Mouse (Mus musculus): Measurements from ENCODE around the gene Lrit3. TPM values are rescaled to one million over a fixed set of nuclear protein-coding genes. Genes with fewer than 3 reads are reported as not detected.

Gene Lrit3
- not detected in 2 replicates for total RNA-seq (2014; fragmentation: Nextera tagmentation)
- total RNA-seq (2017) = 0.06 and 0.11 TPM in 2 replicates
- polyA plus RNA-seq (2012) = not detected in 2 replicates

- DNase-seq (ENCODE audit: low spot score) (no peak), ATAC-seq (ENCODE audit: extremely low read depth, insufficient number of reproducible peaks, low FRiP score, poor library complexity, severe bottlenecking) (no peak)
- Histone ChIP-seq H3K4me1 (ENCODE audit: insufficient read depth, low read depth, low read length) (no peaks in the 10 kb centered on the region), H3K36me3 (replicated peaks) (no peaks in the 10 kb centered on the region), H3K9me3 (replicated peaks) (no peaks in the 10 kb centered on the region), H3K4me3 (ENCODE audit: low read depth, low read length) (no peak within 1 kb of the TSS), H3K27me3 (ENCODE audit: insufficient read depth, low read length) (no peaks in the 10 kb centered on the region)
- TF ChIP-seq POLR2AphosphoS5 (IDR thresholded peaks at IDR 0.05; ENCODE audit: insufficient replicate concordance, low read depth, low read length) = no peak
- TF ChIP-seq TAL1 (conservative IDR thresholded peaks at IDR 0.05; ENCODE audit: low read depth, low read length) = no peak
Observed at GRCm38 (mm10) chr3:129803765-129804164, at the start of gene Lrit3. Lrit3 (minus strand) TSS chr3:129804030.

- no peak for ATAC-seq (ENCODE audit: extremely low read depth, insufficient number of reproducible peaks, low FRiP score, poor library complexity, severe bottlenecking)
- Histone ChIP-seq H3K36me3 (replicated peaks) (no peaks in the 10 kb centered on the region), H3K27me3 (ENCODE audit: insufficient read depth, low read length) (peaks cover 5% of the 10 kb centered on the region), H3K4me1 (ENCODE audit: insufficient read depth, low read depth, low read length) (no peaks in the 10 kb centered on the region), H3K4me3 (ENCODE audit: low read depth, low read length) (no peak overlapping the region), H3K9me3 (replicated peaks) (no peaks in the 10 kb centered on the region)
- DNase-seq (ENCODE audit: low spot score) = no peak
- TF ChIP-seq GATA2 (IDR thresholded peaks at IDR 0.05; ENCODE audit: borderline replicate concordance, low read depth, low read length) = no peak
- TF ChIP-seq CTCF (IDR thresholded peaks at IDR 0.05; ENCODE audit: low read depth, low read length) = no peak
- TF ChIP-seq POLR2AphosphoS5 (IDR thresholded peaks at IDR 0.05; ENCODE audit: insufficient replicate concordance, low read depth, low read length) = no peak
Observed at GRCm38 (mm10) chr3:129846846-129847245, 43.0 kb upstream of the Lrit3 start.

GRCm38 (mm10) chr3:129845868-129846267 lies 42.0 kb upstream of the Lrit3 start:
- ATAC-seq (ENCODE audit: extremely low read depth, insufficient number of reproducible peaks, low FRiP score, poor library complexity, severe bottlenecking) (no peak), DNase-seq (ENCODE audit: low spot score) (no peak)
- no peak overlapping the region for H3K4me3 ChIP-seq (ENCODE audit: low read depth, low read length)
- no peaks in the 10 kb centered on the region for H3K9me3 ChIP-seq (replicated peaks)
- no peaks in the 10 kb centered on the region for H3K4me1 ChIP-seq (ENCODE audit: insufficient read depth, low read depth, low read length)
- H3K27me3 ChIP-seq (ENCODE audit: insufficient read depth, low read length) = peaks cover 5% of the 10 kb centered on the region
- TF ChIP-seq GATA2 (IDR thresholded peaks at IDR 0.05; ENCODE audit: borderline replicate concordance, low read depth, low read length) (no peak), GATA1 (IDR thresholded peaks at IDR 0.05; ENCODE audit: borderline replicate concordance, low read length) (no peak), POLR2AphosphoS5 (IDR thresholded peaks at IDR 0.05; ENCODE audit: insufficient replicate concordance, low read depth, low read length) (no peak), CTCF (IDR thresholded peaks at IDR 0.05; ENCODE audit: low read depth, low read length) (no peak), TAL1 (conservative IDR thresholded peaks at IDR 0.05; ENCODE audit: low read depth, low read length) (no peak)
- no peaks in the 10 kb centered on the region for H3K36me3 ChIP-seq (replicated peaks)

GRCm38 (mm10) chr3:129838017-129838416 lies 34.2 kb upstream of the Lrit3 start:
- no peak for DNase-seq (ENCODE audit: low spot score)
- Histone ChIP-seq H3K9me3 (replicated peaks) (no peaks in the 10 kb centered on the region), H3K4me1 (ENCODE audit: insufficient read depth, low read depth, low read length) (no peaks in the 10 kb centered on the region), H3K4me3 (ENCODE audit: low read depth, low read length) (no peak overlapping the region), H3K36me3 (replicated peaks) (no peaks in the 10 kb centered on the region), H3K27me3 (ENCODE audit: insufficient read depth, low read length) (peaks cover 13% of the 10 kb centered on the region; the same call in 1 of the 2 replicates)
- TF ChIP-seq POLR2AphosphoS5 (IDR thresholded peaks at IDR 0.05; ENCODE audit: insufficient replicate concordance, low read depth, low read length) = no peak
- TF ChIP-seq TAL1 (conservative IDR thresholded peaks at IDR 0.05; ENCODE audit: low read depth, low read length) = no peak
- no peak for TF ChIP-seq CTCF (IDR thresholded peaks at IDR 0.05; ENCODE audit: low read depth, low read length)
- no peak for TF ChIP-seq GATA2 (IDR thresholded peaks at IDR 0.05; ENCODE audit: borderline replicate concordance, low read depth, low read length)
- ATAC-seq (ENCODE audit: extremely low read depth, insufficient number of reproducible peaks, low FRiP score, poor library complexity, severe bottlenecking) = no peak

GRCm38 (mm10) chr3:129836965-129837364 lies 33.1 kb upstream of the Lrit3 start:
- ATAC-seq (ENCODE audit: extremely low read depth, insufficient number of reproducible peaks, low FRiP score, poor library complexity, severe bottlenecking) = no peak
- H3K27me3 ChIP-seq (ENCODE audit: insufficient read depth, low read length) = peaks cover 13% of the 10 kb centered on the region; the same call in 1 of the 2 replicates
- TF ChIP-seq CTCF (IDR thresholded peaks at IDR 0.05; ENCODE audit: low read depth, low read length) (no peak), TAL1 (conservative IDR thresholded peaks at IDR 0.05; ENCODE audit: low read depth, low read length) (no peak), POLR2AphosphoS5 (IDR thresholded peaks at IDR 0.05; ENCODE audit: insufficient replicate concordance, low read depth, low read length) (no peak), GATA2 (IDR thresholded peaks at IDR 0.05; ENCODE audit: borderline replicate concordance, low read depth, low read length) (no peak), GATA1 (IDR thresholded peaks at IDR 0.05; ENCODE audit: borderline replicate concordance, low read length) (no peak)
- no peak for DNase-seq (ENCODE audit: low spot score)
- H3K4me1 ChIP-seq (ENCODE audit: insufficient read depth, low read depth, low read length) = no peaks in the 10 kb centered on the region; the same call in 1 of the 2 replicates
- no peaks in the 10 kb centered on the region for H3K9me3 ChIP-seq (replicated peaks)
- no peaks in the 10 kb centered on the region for H3K36me3 ChIP-seq (replicated peaks)
- no peak overlapping the region for H3K4me3 ChIP-seq (ENCODE audit: low read depth, low read length)

DNA sequence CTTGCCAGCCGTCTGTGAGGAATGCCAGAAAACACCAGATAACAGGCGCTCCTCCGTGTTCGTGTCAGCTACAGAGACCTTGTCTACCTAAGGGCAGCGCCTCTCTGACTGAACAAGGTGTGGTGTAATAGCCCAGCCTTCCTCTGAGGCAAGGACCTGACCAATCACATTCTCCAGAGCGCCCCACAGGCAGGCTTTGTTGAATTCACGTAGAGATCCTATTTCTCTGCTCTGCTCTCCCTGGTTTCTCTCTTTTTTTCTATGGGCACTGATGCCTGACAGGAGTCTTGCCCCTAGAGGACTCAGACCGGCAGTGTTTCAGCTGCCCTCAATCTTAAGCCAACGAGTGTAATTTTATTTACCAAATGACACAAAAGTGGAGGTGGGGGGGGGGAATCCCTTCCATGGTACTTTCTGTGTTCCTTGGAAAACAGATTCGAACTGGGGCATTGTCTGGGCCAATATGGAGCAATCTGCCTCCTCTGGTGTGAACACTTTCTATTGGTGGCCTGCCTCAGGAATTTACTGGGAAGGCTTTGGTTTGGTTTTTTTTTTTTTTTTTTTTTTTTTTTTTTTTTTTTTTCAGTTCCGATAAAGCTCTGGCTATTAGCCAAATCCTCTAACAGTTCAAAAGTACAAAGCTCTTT lies 32.3 kb upstream of the Lrit3 start:
- ATAC-seq (ENCODE audit: extremely low read depth, insufficient number of reproducible peaks, low FRiP score, poor library complexity, severe bottlenecking) (no peak), DNase-seq (ENCODE audit: low spot score) (no peak)
- TF ChIP-seq GATA2 (IDR thresholded peaks at IDR 0.05; ENCODE audit: borderline replicate concordance, low read depth, low read length) (no peak), CTCF (IDR thresholded peaks at IDR 0.05; ENCODE audit: low read depth, low read length) (no peak), POLR2AphosphoS5 (IDR thresholded peaks at IDR 0.05; ENCODE audit: insufficient replicate concordance, low read depth, low read length) (no peak), GATA1 (IDR thresholded peaks at IDR 0.05; ENCODE audit: borderline replicate concordance, low read length) (no peak), TAL1 (conservative IDR thresholded peaks at IDR 0.05; ENCODE audit: low read depth, low read length) (no peak)
- peaks cover 13% of the 10 kb centered on the region; the same call in 1 of the 2 replicates for H3K27me3 ChIP-seq (ENCODE audit: insufficient read depth, low read length)
- H3K36me3 ChIP-seq (replicated peaks) = no peaks in the 10 kb centered on the region
- peaks cover 4% of the 10 kb centered on the region; the same call in 1 of the 2 replicates for H3K4me1 ChIP-seq (ENCODE audit: insufficient read depth, low read depth, low read length)
- no peaks in the 10 kb centered on the region for H3K9me3 ChIP-seq (replicated peaks)
- no peak overlapping the region for H3K4me3 ChIP-seq (ENCODE audit: low read depth, low read length)

Measured in G1E (cell line).